Mouse (Mus musculus): ENCODE measurements around the gene Fbxo47. TPM values are rescaled to one million over a fixed set of nuclear protein-coding genes. Genes with fewer than 3 reads are reported as not detected.

The Fbxo47 gene
- total RNA-seq, 2 experiments from 2014 or later = 0.58 to 1.2 TPM

Other genes with a start within 250 kb of the Fbxo47 start
- 10 to 100 TPM; 42.4 to 44.0 TPM for gene Mllt6, start 220.7 kb downstream of the Fbxo47 start, total RNA-seq (2021)
- gene Cisd3, start 198.3 kb downstream of the Fbxo47 start, total RNA-seq (2021) = 100 to 1,000 TPM; 165 to 273 TPM
- 10 to 100 TPM; 18.6 to 19.5 TPM for gene Pcgf2, start 183.7 kb downstream of the Fbxo47 start, total RNA-seq (2021)
- 100 to 1,000 TPM; 221 to 238 TPM for gene Psmb3, start 180.8 kb downstream of the Fbxo47 start, total RNA-seq (2021)
- gene Pip4k2b, start 139.4 kb downstream of the Fbxo47 start, total RNA-seq (2021) = 10 to 100 TPM; 22.4 to 26.5 TPM
- gene Cwc25, start 117.6 kb downstream of the Fbxo47 start, total RNA-seq (2021) = 10 to 100 TPM; 18.2 to 21.1 TPM
- not detected for gene 1700001P01Rik, start 108.2 kb downstream of the Fbxo47 start, total RNA-seq (2021)
- gene Rpl23, start 101.7 kb downstream of the Fbxo47 start, total RNA-seq (2021) = 100 to 1,000 TPM; 830 to 834 TPM
- gene Lasp1, start 85.2 kb downstream of the Fbxo47 start, total RNA-seq (2021) = 100 to 1,000 TPM in 1 of 2 experiments, 10 to 100 TPM in 1; 94.0 to 145 TPM
- 1 to 10 TPM; 3.7 to 4.0 TPM for gene B230217C12Rik, start 43.4 kb downstream of the Fbxo47 start, total RNA-seq (2021)
- 10 to 100 TPM in 1 of 2 experiments, 1 to 10 TPM in 1; 6.9 to 16.2 TPM for gene Plxdc1, start 102.3 kb upstream of the Fbxo47 start, total RNA-seq (2021)
- gene Arl5c, start 112.0 kb upstream of the Fbxo47 start, total RNA-seq (2021) = under 1 TPM; 0.45 to 0.63 TPM
- 10 to 100 TPM in 1 of 2 experiments, 1 to 10 TPM in 1; 8.6 to 10.1 TPM for gene Cacnb1, start 138.9 kb upstream of the Fbxo47 start, total RNA-seq (2021)
- 1,000 to 10,000 TPM; 1,100 to 1,184 TPM for gene Rpl19, start 142.6 kb upstream of the Fbxo47 start, total RNA-seq (2021)
- 10 to 100 TPM in 1 of 2 experiments, 1 to 10 TPM in 1; 5.0 to 12.3 TPM for gene Stac2, start 169.3 kb upstream of the Fbxo47 start, total RNA-seq (2021)

Measured in adrenal gland, adult 18-20 months (tissue).